Mouse (Mus musculus) heart, embryonic 16.5 days (tissue): ENCODE measurements around the gene Ubxn1. TPM values are rescaled to one million over a fixed set of nuclear protein-coding genes. Genes with fewer than 3 reads are reported as not detected.
A peak's percentile ranks its signal among the peaks of the same experiment; 100 is the strongest.
"Not testable (repeated sequence)": the region's sequence is repeated elsewhere in the genome, so short reads cannot be mapped to it uniquely, and the experiment has no call there.

ENCODE experiments used
- ATAC-seq: fragments of 200-750 bp; cut with Nextera tagmentation; replicated peaks from 2 replicates; pipeline ENCODE4 v1.8.0; 2017; ENCODE audit warnings: moderate number of reproducible peaks; ENCODE audit not compliant: insufficient read depth, low FRiP score; ENCODE audit errors: extremely low read depth
- H3K27ac ChIP-seq: fragments of 300-500 bp; sonication (generic); 2 replicates; pipeline ENCODE4 v1.5.1; 2014; ENCODE audit warnings: mild to moderate bottlenecking, low read length, control low read depth, moderate library complexity
- H3K27me3 ChIP-seq: fragments of 300-500 bp; sonication (generic); 2 replicates; pipeline ENCODE4 v1.6.1; 2014; ENCODE audit warnings: low read length, mixed read lengths; ENCODE audit not compliant: control insufficient read depth, insufficient read depth
- H3K36me3 ChIP-seq: fragments of 300-500 bp; sonication (generic); 2 replicates; pipeline ENCODE4 v1.6.1; 2014; ENCODE audit not compliant: control insufficient read depth, insufficient read depth
- H3K4me1 ChIP-seq: fragments of 300-500 bp; sonication (generic); 2 replicates; pipeline ENCODE4 v1.6.1; 2014; ENCODE audit warnings: low read length, mixed read lengths; ENCODE audit not compliant: control insufficient read depth, insufficient read depth
- H3K4me2 ChIP-seq: fragments of 300-500 bp; sonication (generic); 2 replicates; pipeline ENCODE4 v1.6.1; 2014; ENCODE audit warnings: low read depth, mild to moderate bottlenecking, control low read depth, low read length
- H3K4me3 ChIP-seq: fragments of 300-500 bp; sonication (generic); 2 replicates; pipeline ENCODE4 v1.5.1; 2014; ENCODE audit warnings: mild to moderate bottlenecking, control low read depth, low read length
- H3K9ac ChIP-seq: fragments of 300-500 bp; sonication (generic); 2 replicates; pipeline ENCODE4 v1.6.1; 2014; ENCODE audit warnings: low read length, control low read depth
- H3K9me3 ChIP-seq: fragments of 300-500 bp; sonication (generic); replicated peaks from 2 replicates; pipeline ENCODE4 v1.6.1; 2016; ENCODE audit warnings: low read length; ENCODE audit not compliant: control insufficient read depth
- WGBS: fragments of 180-500 bp; shearing (Covaris S2); extraction: QIAGEN DNeasy Blood & Tissue Kit; methylation state at CpG from one replicate; pipeline ENCODE4 v1.1.7; 2014; 5-methylcytosine and 5-hydroxymethylcytosine counted together
- polyA plus RNA-seq: library from polyadenylated mRNA; unstranded; fragments of >200 nt; fragmentation: Nextera tagmentation; extraction: Ambion mirVana; gene quantifications from 2 replicates; pipeline ENCODE4 v1.2.1, GENCODE M21; 2015

The Ubxn1 gene
- polyA plus RNA-seq, 1 experiment from 2014 or later: 133 TPM

- H3K9ac ChIP-seq: peak within 1 kb of the TSS; percentile 92
- H3K27ac ChIP-seq: peak within 1 kb of the TSS; percentile 86
- H3K4me3 ChIP-seq: peak within 1 kb of the TSS; percentile 80
- peaks cover 25% of the 10 kb centered on the region for H3K4me1 ChIP-seq
- H3K9me3 ChIP-seq: no peaks in the 10 kb centered on the region
- peak within 1 kb of the TSS; percentile 94 for H3K4me2 ChIP-seq
- H3K27me3 ChIP-seq: no peaks in the 10 kb centered on the region
- ATAC-seq: peak; percentile 33
- peaks cover 12% of the 10 kb centered on the region; the same call in 1 of the 2 replicates for H3K36me3 ChIP-seq
- 2% methylated on average over 53 of the region's 54 CpGs for WGBS
Measured at GRCm38 (mm10) chr19:8892829-8893766, 21.8 kb downstream of the Ubxn1 start, which contains the start of gene Ints5. Gene Ints5 (plus strand): TSS chr19:8893005.

GRCm38 (mm10) chr19:8895397-8895960 is 24.2 kb downstream of the Ubxn1 start:
- ATAC-seq: no peak
- Histone ChIP-seq H3K27me3 (no peaks in the 10 kb centered on the region), H3K9ac (no peak overlapping the region), H3K9me3 (no peaks in the 10 kb centered on the region), H3K4me2 (no peak overlapping the region), H3K27ac (no peak overlapping the region), H3K4me1 (peaks cover 30% of the 10 kb centered on the region), H3K4me3 (no peak overlapping the region), H3K36me3 (peaks cover 10% of the 10 kb centered on the region; the same call in 1 of the 2 replicates)
- 82% methylated on average over 9 of the region's 9 CpGs for WGBS

GRCm38 (mm10) chr19:8896231-8896630 is 24.9 kb downstream of the Ubxn1 start:
- H3K27me3 ChIP-seq, H3K9ac ChIP-seq, H3K4me3 ChIP-seq, H3K27ac ChIP-seq, H3K9me3 ChIP-seq, H3K4me2 ChIP-seq, H3K36me3 ChIP-seq, ATAC-seq: not testable (repeated sequence)
- WGBS: 80% methylated on average over 5 of the region's 5 CpGs
- H3K4me1 ChIP-seq: peaks cover 30% of the 10 kb centered on the region

GRCm38 (mm10) chr19:8897211-8897864 is 26.0 kb downstream of the Ubxn1 start:
- H3K9me3 ChIP-seq, H3K36me3 ChIP-seq, H3K27me3 ChIP-seq: not testable (repeated sequence)
- peak overlapping the region; percentile 74 for H3K9ac ChIP-seq
- peak; percentile 11 for ATAC-seq
- 17% methylated on average over 21 of the region's 21 CpGs for WGBS
- peak overlapping the region; percentile 76 for H3K4me2 ChIP-seq
- peak overlapping the region; percentile 88 for H3K27ac ChIP-seq
- H3K4me1 ChIP-seq: peaks cover 30% of the 10 kb centered on the region
- H3K4me3 ChIP-seq: peak overlapping the region; percentile 92

DNA sequence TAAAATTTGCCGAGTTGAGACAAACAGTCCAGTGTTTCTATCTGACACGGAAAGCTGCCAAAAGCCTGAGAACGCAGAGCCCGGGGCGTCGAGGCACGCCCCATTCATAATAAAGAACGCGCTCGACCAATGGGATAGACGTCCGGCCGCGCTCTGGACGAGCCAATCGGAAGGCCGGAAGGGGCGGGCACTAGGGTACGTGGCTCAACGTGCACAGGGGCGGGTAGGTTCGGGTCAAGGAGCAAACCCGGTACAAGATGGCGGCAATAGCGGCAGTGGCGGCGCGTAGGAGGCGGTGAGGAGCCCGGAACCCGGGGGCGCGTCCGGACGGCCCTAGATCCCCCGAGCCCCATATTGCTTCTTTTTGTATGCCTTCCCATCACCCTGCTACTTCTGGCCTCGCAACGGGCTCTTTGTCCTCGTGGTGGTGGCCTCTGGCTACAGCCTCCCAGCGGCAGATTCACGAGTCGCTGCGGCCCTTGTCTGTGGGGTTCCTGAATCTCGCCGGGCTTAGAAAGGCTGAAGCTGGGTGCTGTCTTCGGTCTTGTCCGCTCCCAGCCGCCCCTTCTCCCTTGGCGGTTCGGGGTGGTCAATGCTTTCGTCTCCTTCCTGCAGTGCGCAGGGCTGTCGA is 26.7 kb downstream of the Ubxn1 start, which contains the start of gene Ganab:
TSS of gene Ganab (plus strand) at position 207 of the 631 bp plus-strand sequence.
- peak; percentile 99 for ATAC-seq

GRCm38 (mm10) chr19:8898576-8898975 is 27.3 kb downstream of the Ubxn1 start:
- Histone ChIP-seq H3K36me3 (peaks cover 19% of the 10 kb centered on the region), H3K27ac (peak overlapping the region; percentile 85), H3K9me3 (no peaks in the 10 kb centered on the region), H3K27me3 (no peaks in the 10 kb centered on the region), H3K4me3 (peak overlapping the region; percentile 92), H3K9ac (peak overlapping the region; percentile 95), H3K4me1 (peaks cover 25% of the 10 kb centered on the region), H3K4me2 (peak overlapping the region; percentile 79)
- WGBS: 5% methylated on average over 13 of the region's 13 CpGs
- no peak; the same call in 1 of the 2 replicates for ATAC-seq

More for the DNA sequence above, 26.7 kb downstream of the Ubxn1 start, which contains the start of gene Ganab:
- H3K9me3 ChIP-seq: no peaks in the 10 kb centered on the region
- peak within 1 kb of the TSS; percentile 95 for H3K9ac ChIP-seq
- H3K36me3 ChIP-seq: peaks cover 13% of the 10 kb centered on the region
- H3K27ac ChIP-seq: peak within 1 kb of the TSS; percentile 88
- H3K4me1 ChIP-seq: peaks cover 27% of the 10 kb centered on the region
- under 1% methylated on average over 53 of the region's 53 CpGs for WGBS
- peak within 1 kb of the TSS; percentile 92 for H3K4me3 ChIP-seq
- H3K27me3 ChIP-seq: no peaks in the 10 kb centered on the region
- H3K4me2 ChIP-seq: peak within 1 kb of the TSS; percentile 79

DNA sequence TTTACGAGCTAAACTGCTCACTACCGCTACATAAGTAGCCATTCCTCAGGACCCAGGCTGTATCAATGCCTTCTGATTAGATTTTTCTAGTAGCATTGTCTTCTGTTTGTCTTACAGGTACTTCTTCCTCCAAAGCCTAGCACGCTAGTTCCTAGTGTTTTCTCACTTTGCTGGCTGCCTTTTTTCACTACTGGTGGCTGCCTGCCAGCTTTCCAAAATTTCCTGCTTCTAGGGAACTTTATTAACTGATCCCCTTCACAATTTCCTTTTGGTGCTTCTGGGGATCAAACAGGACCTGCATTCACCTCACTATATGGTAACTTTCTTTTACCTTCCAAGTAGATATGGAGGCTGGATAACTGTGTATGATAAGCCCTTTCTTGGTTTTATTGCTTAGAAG is 27.8 kb downstream of the Ubxn1 start:
- Histone ChIP-seq H3K27me3 (no peaks in the 10 kb centered on the region), H3K9ac (peak overlapping the region; percentile 95), H3K4me3 (peak overlapping the region; percentile 92), H3K4me1 (peaks cover 20% of the 10 kb centered on the region), H3K27ac (no peak overlapping the region), H3K36me3 (peaks cover 21% of the 10 kb centered on the region), H3K4me2 (peak overlapping the region; percentile 79), H3K9me3 (no peaks in the 10 kb centered on the region)
- no peak for ATAC-seq
- WGBS: 35% methylated on average over 3 of the region's 3 CpGs

DNA sequence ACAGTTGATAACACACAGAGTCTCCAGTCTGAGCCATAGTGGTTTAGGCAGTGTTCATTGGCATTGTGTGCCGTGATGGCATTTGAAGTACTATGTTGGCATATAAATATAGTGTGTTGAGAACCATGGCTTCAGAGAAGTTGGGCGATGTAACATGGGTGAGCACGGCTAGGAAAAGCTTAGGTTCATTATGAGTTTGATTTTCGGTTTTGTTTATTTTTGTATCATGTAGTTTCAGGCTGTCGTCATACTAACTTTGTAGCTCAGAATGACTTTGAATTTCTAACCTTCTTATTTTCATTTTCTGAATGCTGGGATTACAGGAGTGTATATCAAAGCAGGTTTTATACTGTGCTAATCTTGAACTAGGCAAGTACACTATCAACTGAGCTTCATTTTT is 32.1 kb downstream of the Ubxn1 start:
- Histone ChIP-seq H3K9me3 (no peaks in the 10 kb centered on the region), H3K36me3 (peaks cover 53% of the 10 kb centered on the region), H3K4me3 (no peak overlapping the region), H3K9ac (no peak overlapping the region), H3K4me1 (peaks cover 10% of the 10 kb centered on the region), H3K4me2 (no peak overlapping the region), H3K27me3 (no peaks in the 10 kb centered on the region), H3K27ac (no peak overlapping the region)
- WGBS: 92% methylated on average over 5 of the region's 5 CpGs
- ATAC-seq: no peak
